Mouse (Mus musculus) frontal cortex, postnatal 14 days (tissue): Measurements from ENCODE around the gene Ppp1r21.

Experiments
- DNase-seq, 2 experiments: peaks; one replicate each; pipeline ENCODE4 v3.0.0; 2022; ENCODE audit warnings: low spot score in 2 of 2

The Ppp1r21 gene

GRCm38 (mm10) chr17:88574811-88575210 lies 44.9 kb downstream of the Ppp1r21 start:
- DNase-seq, result no peak

GRCm38 (mm10) chr17:88578522-88579242 lies 48.8 kb downstream of the Ppp1r21 start:
- no peak for DNase-seq

- no peak for DNase-seq
Observed at GRCm38 (mm10) chr17:88580556-88580955, 50.6 kb downstream of the Ppp1r21 start.

- DNase-seq, result no peak
Observed at GRCm38 (mm10) chr17:88581511-88582021, 51.6 kb downstream of the Ppp1r21 start.

GRCm38 (mm10) chr17:88582999-88583398 lies 53.1 kb downstream of the Ppp1r21 start:
- no peak for DNase-seq

GRCm38 (mm10) chr17:88583411-88583810 lies 53.5 kb downstream of the Ppp1r21 start:
- DNase-seq, result no peak

GRCm38 (mm10) chr17:88587371-88587770 lies 57.5 kb downstream of the Ppp1r21 start:
- DNase-seq, result no peak

GRCm38 (mm10) chr17:88588228-88588627 lies 58.3 kb downstream of the Ppp1r21 start:
- no peak for DNase-seq

GRCm38 (mm10) chr17:88590251-88590650 lies 60.3 kb downstream of the Ppp1r21 start:
- no peak for DNase-seq

- DNase-seq, result no peak
Observed at GRCm38 (mm10) chr17:88595071-88595470, 65.2 kb downstream of the Ppp1r21 start.

- DNase-seq, result no peak
Observed at GRCm38 (mm10) chr17:88596068-88596467, 66.2 kb downstream of the Ppp1r21 start.

- DNase-seq, result peak in 1 of 2 experiments; percentile 63
Observed at GRCm38 (mm10) chr17:88596544-88597221, 66.8 kb downstream of the Ppp1r21 start.

- DNase-seq, result peak in 1 of 2 experiments; percentile 50
Observed at GRCm38 (mm10) chr17:88597222-88598055, 67.5 kb downstream of the Ppp1r21 start, which contains the start of gene Ston1. Gene Ston1, plus strand, starts transcription at chr17:88597684.

GRCm38 (mm10) chr17:88598056-88598420 lies 68.1 kb downstream of the Ppp1r21 start:
- no peak for DNase-seq

- DNase-seq, result no peak
Observed at GRCm38 (mm10) chr17:88598570-88599368, 68.9 kb downstream of the Ppp1r21 start.

- DNase-seq, result no peak
Observed at GRCm38 (mm10) chr17:88600492-88601026, 70.6 kb downstream of the Ppp1r21 start.

- DNase-seq, result no peak
Observed at GRCm38 (mm10) chr17:88603943-88604342, 74.0 kb downstream of the Ppp1r21 start.

- DNase-seq, result no peak
Observed at GRCm38 (mm10) chr17:88606056-88606455, 76.1 kb downstream of the Ppp1r21 start.

- DNase-seq, result no peak
Observed at GRCm38 (mm10) chr17:88609361-88609760, 79.4 kb downstream of the Ppp1r21 start.

GRCm38 (mm10) chr17:88611057-88611456 lies 81.1 kb downstream of the Ppp1r21 start:
- no peak for DNase-seq

GRCm38 (mm10) chr17:88613172-88613571 lies 83.3 kb downstream of the Ppp1r21 start:
- DNase-seq, result no peak
